Mouse (Mus musculus) heart, postnatal 0 days (tissue): ENCODE measurements at regions not wholly inside any gene's neighbourhood (a gene's known extent, or its start where the extent isn't known, plus 50 kb on each side); places are given as distances from the start of the nearest gene placed in this dataset.

Experiments
- CTCF ChIP-seq: IDR thresholded peaks from 2 replicates; pipeline ENCODE4 v1.5.1; 2016; ENCODE audit warnings: antibody characterized with exemption, control low read depth, low read depth
- EP300 ChIP-seq: IDR thresholded peaks from 2 replicates; pipeline ENCODE4 v1.6.1; 2016; ENCODE audit warnings: antibody characterized with exemption, low read depth

- TF ChIP-seq CTCF = no peak
- no peak for TF ChIP-seq EP300
These were observed 317.9 kb upstream of the Col8a1 start for GRCm38 (mm10) chr16:58072441-58072840.
